Mouse (Mus musculus): ENCODE data around the gene Eps15l1.

The Eps15l1 gene

DNA sequence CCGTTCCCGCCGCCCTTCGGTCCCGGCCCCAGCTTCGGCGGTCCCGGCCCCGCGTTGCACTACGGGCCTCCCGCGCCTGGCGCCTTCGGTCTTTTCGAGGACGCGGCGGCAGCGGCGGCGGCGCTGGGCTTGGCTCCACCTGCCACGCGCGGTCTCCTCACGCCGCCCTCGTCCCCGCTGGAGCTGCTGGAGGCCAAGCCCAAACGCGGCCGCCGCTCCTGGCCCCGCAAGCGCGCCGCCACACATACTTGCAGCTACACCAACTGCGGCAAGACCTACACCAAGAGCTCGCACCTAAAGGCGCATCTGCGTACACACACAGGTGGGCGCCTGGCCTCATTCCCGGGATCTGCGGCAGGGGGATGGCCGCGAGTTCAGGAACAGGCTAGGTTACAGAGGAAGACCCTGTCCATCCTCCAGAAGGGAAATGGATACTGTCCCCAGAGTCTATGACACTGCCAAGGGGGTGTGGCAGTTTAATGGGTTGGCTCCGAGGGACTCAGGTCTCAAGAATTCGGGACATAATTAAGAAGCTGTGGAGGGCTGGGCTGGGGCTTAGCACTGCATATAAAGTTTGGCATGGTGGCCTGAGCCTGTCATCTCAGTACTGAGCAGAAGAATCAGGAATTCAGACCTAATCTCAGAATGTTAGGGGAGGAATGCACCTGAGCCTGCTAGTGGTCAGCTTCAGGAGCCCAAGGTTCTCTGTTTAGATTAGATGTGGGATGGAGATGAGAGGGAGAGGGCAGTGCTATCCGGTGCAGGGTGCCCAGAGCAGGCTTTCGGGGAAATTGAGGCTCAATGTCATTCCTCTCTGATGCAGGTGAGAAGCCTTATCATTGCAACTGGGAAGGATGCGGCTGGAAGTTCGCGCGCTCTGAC lies 101.1 kb downstream of the Eps15l1 start:
- DNase-seq (ENCODE audit: low spot score) = no peak

GRCm38 (mm10) chr8:72319397-72319796 lies 101.9 kb downstream of the Eps15l1 start:
- DNase-seq (ENCODE audit: low spot score) = no peak

DNA sequence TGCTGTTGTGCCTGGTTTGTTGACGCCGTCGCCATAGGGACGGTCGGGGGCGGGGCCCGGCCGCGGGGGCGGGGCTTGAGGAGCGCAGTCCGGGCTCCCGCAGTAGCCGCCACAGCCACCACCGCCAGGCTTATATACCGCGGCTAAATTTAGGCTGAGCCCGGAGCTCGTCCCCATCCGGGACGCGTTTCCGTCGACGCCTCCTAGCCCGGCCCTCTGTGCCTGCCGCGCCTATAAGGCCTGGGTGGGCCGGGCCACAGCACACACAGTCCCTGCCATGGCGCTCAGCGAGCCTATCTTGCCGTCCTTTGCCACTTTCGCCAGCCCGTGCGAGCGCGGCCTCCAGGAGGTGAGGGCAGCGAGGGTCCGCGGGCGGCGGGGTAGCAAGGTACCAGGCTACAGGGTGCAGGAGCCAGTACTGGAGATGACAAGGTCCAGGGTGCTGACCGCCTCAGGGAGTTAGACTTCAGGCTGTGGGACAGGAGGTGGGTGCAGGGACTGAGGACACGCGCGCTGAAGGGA lies 102.4 kb downstream of the Eps15l1 start, which contains the start of gene Klf2:
Klf2 (plus strand) TSS at position 233 of the 522 bp plus-strand sequence.
- DNase-seq (ENCODE audit: low spot score) = peak; percentile 96

DNA sequence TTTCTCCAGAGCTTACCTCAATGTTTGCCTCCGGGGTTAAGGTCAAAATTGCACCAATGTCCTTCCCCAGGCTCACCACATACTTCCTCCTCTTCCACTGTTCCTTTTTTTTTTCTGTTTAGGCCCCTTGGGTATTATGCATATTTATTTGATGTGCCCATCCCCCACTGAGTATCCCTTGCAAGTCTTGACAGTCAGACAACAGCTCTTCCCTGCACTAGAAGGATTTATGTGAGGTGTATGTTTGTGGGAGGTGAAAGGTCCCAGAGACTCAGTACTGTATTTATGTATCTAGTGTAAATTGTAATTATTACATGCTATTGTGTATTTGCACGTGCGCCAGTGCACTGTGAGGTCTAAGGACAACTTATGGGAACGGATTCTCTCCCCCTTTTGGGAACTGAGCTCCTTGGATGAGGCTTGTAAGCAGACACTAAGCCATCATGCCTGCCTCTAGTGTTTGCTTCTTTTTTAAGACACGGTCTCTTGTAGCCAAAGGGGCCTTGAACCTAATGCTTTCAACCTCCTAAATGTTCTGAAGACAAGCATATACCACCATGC lies 103.4 kb downstream of the Eps15l1 start:
- no peak for DNase-seq (ENCODE audit: low spot score)

GRCm38 (mm10) chr8:72316053-72316695 lies 105.1 kb downstream of the Eps15l1 start:
- no peak for DNase-seq (ENCODE audit: low spot score)

GRCm38 (mm10) chr8:72312926-72313518 lies 108.2 kb downstream of the Eps15l1 start:
- no peak for DNase-seq (ENCODE audit: low spot score)

GRCm38 (mm10) chr8:72310849-72311506 lies 110.3 kb downstream of the Eps15l1 start:
- no peak for DNase-seq (ENCODE audit: low spot score)

GRCm38 (mm10) chr8:72308276-72308675 lies 113.0 kb downstream of the Eps15l1 start:
- no peak for DNase-seq (ENCODE audit: low spot score)

- DNase-seq (ENCODE audit: low spot score) = no peak
Observed at GRCm38 (mm10) chr8:72306913-72307312, 114.3 kb downstream of the Eps15l1 start.

GRCm38 (mm10) chr8:72305210-72305905 lies 115.9 kb downstream of the Eps15l1 start, which contains the start of gene Gm10282:
Gm10282 (minus strand) TSS chr8:72305260.
- no peak for DNase-seq (ENCODE audit: low spot score)

DNA sequence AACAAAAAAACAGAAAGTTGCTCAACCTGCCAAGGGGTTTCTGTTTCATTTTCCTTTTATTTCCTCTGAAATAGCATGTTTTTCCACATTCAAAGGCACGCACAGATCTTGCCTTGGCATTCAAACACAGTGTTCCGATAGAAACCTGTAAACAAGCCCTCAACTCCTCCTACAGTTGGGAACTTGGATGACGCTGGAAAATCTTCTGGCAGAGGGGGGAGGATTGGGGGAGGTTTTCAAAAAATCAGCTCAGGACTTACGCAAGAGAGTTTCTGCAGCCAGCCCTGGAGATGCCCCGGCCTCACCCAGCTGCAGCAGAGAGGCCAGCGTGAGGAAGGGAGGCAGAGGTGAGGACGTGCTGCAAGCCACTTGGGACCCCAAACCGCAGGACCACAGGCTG lies 117.6 kb downstream of the Eps15l1 start:
- no peak for DNase-seq (ENCODE audit: low spot score)

DNA sequence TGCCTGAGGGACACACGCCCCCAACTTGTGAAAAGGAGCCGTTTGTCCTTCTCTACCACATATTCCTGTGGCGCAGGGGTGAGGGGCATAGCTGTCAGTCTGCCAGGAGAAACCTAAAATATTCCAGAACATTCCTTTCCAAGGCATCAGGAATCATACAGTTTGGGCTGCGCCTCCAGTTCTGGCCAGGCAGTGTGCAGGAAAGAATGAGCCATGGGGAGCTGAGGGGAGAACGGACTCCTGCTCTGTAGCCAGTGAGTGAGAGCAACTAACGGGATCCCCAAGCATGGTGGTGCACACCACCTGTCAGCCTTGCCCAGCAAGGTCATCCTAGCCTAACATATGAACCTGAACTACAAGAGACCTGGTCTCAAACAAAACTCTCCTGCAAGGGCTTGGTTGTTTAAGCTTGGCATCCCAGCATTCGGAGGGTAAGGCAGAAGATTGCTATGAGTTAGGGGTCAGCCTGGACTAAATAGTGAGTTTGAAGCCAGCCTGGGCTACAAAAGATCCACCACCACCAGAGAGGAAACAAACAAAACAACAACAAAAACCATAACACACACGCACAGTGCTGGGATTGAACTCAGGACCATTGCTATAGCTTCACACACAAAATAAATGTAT lies 118.2 kb downstream of the Eps15l1 start:
- DNase-seq (ENCODE audit: low spot score) = no peak

- no peak for DNase-seq (ENCODE audit: low spot score)
Observed at GRCm38 (mm10) chr8:72301497-72301896, 119.8 kb downstream of the Eps15l1 start.

DNA sequence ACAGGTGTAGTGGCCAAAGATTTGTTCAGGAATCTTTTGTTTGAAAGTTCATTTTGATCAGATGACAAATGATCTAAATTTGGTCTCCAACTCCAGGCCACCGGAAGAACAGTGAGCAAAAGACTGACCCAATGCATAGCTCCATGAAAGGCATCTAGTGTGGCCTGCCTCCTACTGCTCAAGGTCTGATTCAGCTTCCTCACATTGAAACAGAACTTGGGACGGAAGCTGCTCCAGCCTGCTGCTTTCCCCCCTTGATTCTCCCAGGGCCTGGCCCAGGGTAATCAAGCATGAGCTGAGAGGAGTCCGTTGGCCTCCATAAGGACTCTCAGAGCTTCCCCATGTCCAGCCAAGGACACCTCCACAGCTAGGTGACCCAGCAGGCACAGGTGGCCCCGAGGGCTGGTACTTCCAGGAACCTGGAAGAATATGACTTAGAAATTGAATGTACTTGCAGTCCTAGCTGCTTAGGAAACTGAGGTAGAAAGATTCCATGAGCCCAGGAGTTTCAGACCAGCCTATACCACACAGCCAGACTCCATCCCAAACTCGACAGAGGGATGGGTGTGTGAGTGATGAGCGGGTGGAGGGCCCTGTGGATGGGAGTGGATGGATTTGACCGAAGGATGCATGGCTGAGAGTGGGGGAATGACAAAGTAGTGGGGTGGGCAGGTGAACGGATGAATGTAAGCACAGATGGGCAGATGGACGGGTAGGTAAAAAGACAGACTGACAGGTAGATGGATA lies 120.4 kb downstream of the Eps15l1 start:
- no peak for DNase-seq (ENCODE audit: low spot score)

DNA sequence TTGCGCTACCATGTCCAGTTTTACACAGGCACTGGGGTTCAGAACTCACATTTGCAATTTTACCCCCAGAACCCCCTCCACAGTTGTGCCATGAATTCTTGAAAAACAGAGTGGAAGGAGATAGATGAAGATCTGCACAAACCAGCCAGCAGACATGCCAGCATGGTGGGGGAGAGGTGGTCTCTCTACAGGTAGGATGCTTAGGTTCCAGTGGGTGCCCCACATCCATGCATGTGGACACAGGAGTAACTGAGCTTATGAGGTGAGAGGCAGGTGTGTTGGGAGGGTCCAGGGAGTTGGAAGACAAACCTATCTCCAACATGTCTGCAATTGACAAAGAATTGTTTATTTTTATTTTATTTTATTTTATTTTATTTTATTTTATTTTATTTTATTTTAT lies 122.3 kb downstream of the Eps15l1 start:
- DNase-seq (ENCODE audit: low spot score) = no peak

DNA sequence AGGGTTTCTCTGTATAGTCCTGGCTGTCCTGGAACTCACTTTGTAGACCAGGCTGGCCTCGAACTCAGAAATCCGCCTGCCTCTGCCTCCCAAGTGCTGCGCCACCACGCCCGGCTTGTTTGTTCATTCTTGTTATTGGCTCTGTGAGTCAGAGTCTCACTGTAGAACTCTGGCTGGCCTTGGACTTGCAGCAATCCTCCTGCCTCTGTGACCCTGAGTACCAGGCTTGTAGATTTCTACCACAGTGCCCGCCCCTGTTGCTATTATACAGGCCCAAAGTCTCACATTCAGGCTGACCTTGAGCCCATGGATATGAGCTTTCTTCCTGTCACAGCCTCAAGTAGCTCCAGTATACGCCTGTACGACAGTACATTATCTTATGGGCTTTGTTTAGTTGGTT lies 124.7 kb downstream of the Eps15l1 start:
- no peak for DNase-seq (ENCODE audit: low spot score)

GRCm38 (mm10) chr8:72295679-72296078 lies 125.6 kb downstream of the Eps15l1 start:
- DNase-seq (ENCODE audit: low spot score) = peak; percentile 50

- no peak for DNase-seq (ENCODE audit: low spot score)
Observed at GRCm38 (mm10) chr8:72295125-72295524, 126.1 kb downstream of the Eps15l1 start.

DNA sequence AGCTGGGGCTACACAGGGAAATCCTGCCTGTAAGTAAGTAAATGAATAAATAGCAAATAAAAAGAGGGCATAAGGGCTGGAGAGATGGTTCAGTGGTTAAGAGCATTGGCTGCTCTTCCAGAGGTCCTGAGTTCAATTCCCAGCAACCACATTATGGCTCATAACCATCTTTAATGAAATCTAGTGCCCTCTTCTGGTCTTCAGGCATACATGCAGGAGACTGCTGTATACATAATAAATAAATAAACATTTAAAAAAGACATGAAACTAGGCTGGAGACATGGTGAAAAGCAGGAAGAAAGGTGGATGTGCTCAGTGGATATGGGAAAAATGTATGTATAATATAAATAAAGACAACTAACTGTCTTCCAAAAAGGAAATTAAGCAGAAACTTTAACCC lies 128.0 kb downstream of the Eps15l1 start:
- no peak for DNase-seq (ENCODE audit: low spot score)

DNA sequence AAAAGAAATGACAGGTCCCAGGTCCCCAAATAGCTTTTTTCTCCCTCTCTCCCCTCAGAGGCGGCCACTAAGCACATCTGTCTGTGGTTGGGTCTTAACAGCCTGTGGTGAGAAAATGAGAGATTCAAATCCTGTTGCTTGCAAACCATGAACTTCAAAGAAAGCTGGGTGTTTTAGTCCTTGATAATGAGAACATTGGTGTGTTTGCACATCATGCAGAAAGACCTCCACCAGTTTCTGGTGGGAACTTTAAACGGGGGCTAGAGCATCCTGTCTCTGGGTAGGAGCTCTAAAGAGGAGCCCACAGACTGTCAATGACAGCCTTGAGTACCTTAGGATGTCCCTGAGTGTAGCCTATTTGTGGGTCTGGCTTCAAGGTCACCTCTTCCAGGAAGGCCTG lies 130.2 kb downstream of the Eps15l1 start:
- no peak for DNase-seq (ENCODE audit: low spot score)
